Mouse (Mus musculus) neural tube, embryonic 15.5 days (tissue): ENCODE results near the gene Pkm. TPM values are rescaled to one million over a fixed set of nuclear protein-coding genes. Genes with fewer than 3 reads are reported as not detected.

Experiments used
- ATAC-seq: fragments of 200-750 bp; cut with Nextera tagmentation; 2 replicates; pipeline ENCODE4 v1.8.0; 2017; ENCODE audit warnings: mild to moderate bottlenecking, moderate TSS enrichment, moderate library complexity; ENCODE audit not compliant: low FRiP score
- H3K27ac ChIP-seq: fragments of 300-500 bp; sonication (generic); replicated peaks from 2 replicates; pipeline ENCODE4 v1.5.1; 2015; ENCODE audit warnings: mild to moderate bottlenecking, inconsistent platforms
- H3K27me3 ChIP-seq: fragments of 300-500 bp; sonication (generic); replicated peaks from 2 replicates; pipeline ENCODE4 v1.6.1; 2015; ENCODE audit warnings: inconsistent platforms
- H3K36me3 ChIP-seq: fragments of 300-500 bp; sonication (generic); 2 replicates; pipeline ENCODE4 v1.6.1; 2015; ENCODE audit warnings: inconsistent platforms
- H3K4me1 ChIP-seq: fragments of 300-500 bp; sonication (generic); 2 replicates; pipeline ENCODE4 v1.6.1; 2015; ENCODE audit warnings: inconsistent platforms
- H3K4me2 ChIP-seq: fragments of 300-500 bp; sonication (generic); 2 replicates; pipeline ENCODE4 v1.6.1; 2015; ENCODE audit warnings: inconsistent platforms, mild to moderate bottlenecking, moderate library complexity
- H3K4me3 ChIP-seq: fragments of 300-500 bp; sonication (generic); replicated peaks from 2 replicates; pipeline ENCODE4 v1.5.1; 2015; ENCODE audit warnings: mild to moderate bottlenecking, inconsistent platforms
- H3K9ac ChIP-seq: fragments of 300-500 bp; sonication (generic); replicated peaks from 2 replicates; pipeline ENCODE4 v1.6.1; 2015; ENCODE audit warnings: mild to moderate bottlenecking, inconsistent platforms
- H3K9me3 ChIP-seq: fragments of 300-500 bp; sonication (generic); replicated peaks from 2 replicates; pipeline ENCODE4 v1.6.1; 2016; ENCODE audit warnings: inconsistent platforms
- WGBS: fragments of 180-500 bp; shearing (Covaris S2); methylation state at CpG from one replicate; pipeline ENCODE4 v1.1.7; 2015; ENCODE audit warnings: mixed read lengths; 5-methylcytosine and 5-hydroxymethylcytosine counted together
- polyA plus RNA-seq: library from polyadenylated mRNA; unstranded; fragments of >200 nt; fragmentation: Nextera tagmentation; extraction: Ambion mirVana; gene quantifications from 2 replicates; pipeline ENCODE4 v1.2.1, GENCODE M21; 2015

The Pkm gene
- polyA plus RNA-seq, 1 experiment from 2014 or later: 997 TPM

- no peaks in the 10 kb centered on the region for H3K36me3 ChIP-seq
- H3K4me3 ChIP-seq: no peak overlapping the region
- no peak overlapping the region for H3K27ac ChIP-seq
- 45% methylated on average over 6 of the region's 6 CpGs for WGBS
- no peak overlapping the region for H3K4me2 ChIP-seq
- no peak for ATAC-seq
- no peak overlapping the region for H3K9ac ChIP-seq
- H3K4me1 ChIP-seq: peaks cover 10% of the 10 kb centered on the region
- no peaks in the 10 kb centered on the region for H3K27me3 ChIP-seq
- H3K9me3 ChIP-seq: no peaks in the 10 kb centered on the region
These were observed 31.4 kb downstream of the Pkm start for GRCm38 (mm10) chr9:59687416-59688046.

GRCm38 (mm10) chr9:59691635-59692094 is 35.5 kb downstream of the Pkm start:
- Histone ChIP-seq H3K9ac (0 out of 2 replicates have a peak overlapping the region, but pooled peaks have one; percentile 8), H3K4me3 (peak overlapping the region; percentile 31), H3K4me1 (peaks cover 10% of the 10 kb centered on the region), H3K27ac (peak overlapping the region; percentile 54), H3K27me3 (no peaks in the 10 kb centered on the region), H3K36me3 (no peaks in the 10 kb centered on the region), H3K4me2 (peak overlapping the region; percentile 65), H3K9me3 (no peaks in the 10 kb centered on the region)
- ATAC-seq: peak; percentile 85
- WGBS: 2% methylated on average over 23 of the region's 23 CpGs

- 0 out of 2 replicates have a peak overlapping the region, but pooled peaks have one; percentile 8 for H3K9ac ChIP-seq
- peak overlapping the region; percentile 54 for H3K27ac ChIP-seq
- no peaks in the 10 kb centered on the region for H3K9me3 ChIP-seq
- ATAC-seq: peak; percentile 72
- no peaks in the 10 kb centered on the region for H3K36me3 ChIP-seq
- peaks cover 10% of the 10 kb centered on the region for H3K4me1 ChIP-seq
- WGBS: 36% methylated on average over 9 of the region's 9 CpGs
- peak overlapping the region; percentile 31 for H3K4me3 ChIP-seq
- peak overlapping the region; percentile 65 for H3K4me2 ChIP-seq
- no peaks in the 10 kb centered on the region for H3K27me3 ChIP-seq
These were observed 36.0 kb downstream of the Pkm start for GRCm38 (mm10) chr9:59692145-59692544.

- Histone ChIP-seq H3K9ac (no peak overlapping the region), H3K4me2 (no peak overlapping the region), H3K27me3 (no peaks in the 10 kb centered on the region), H3K4me1 (peaks cover 10% of the 10 kb centered on the region), H3K4me3 (no peak overlapping the region), H3K27ac (no peak overlapping the region), H3K9me3 (no peaks in the 10 kb centered on the region), H3K36me3 (no peaks in the 10 kb centered on the region)
- WGBS: 60% methylated on average over 16 of the region's 16 CpGs
- ATAC-seq: no peak
These were observed 38.6 kb downstream of the Pkm start for GRCm38 (mm10) chr9:59694571-59695450.

- Histone ChIP-seq H3K27ac (no peak overlapping the region), H3K4me3 (no peak overlapping the region), H3K4me2 (no peak overlapping the region), H3K9me3 (no peaks in the 10 kb centered on the region), H3K9ac (no peak overlapping the region), H3K36me3 (no peaks in the 10 kb centered on the region), H3K27me3 (no peaks in the 10 kb centered on the region), H3K4me1 (peaks cover 10% of the 10 kb centered on the region)
- no peak for ATAC-seq
- WGBS: 50% methylated on average over 3 of the region's 3 CpGs
These were observed 39.3 kb downstream of the Pkm start for GRCm38 (mm10) chr9:59695451-59695813.

- ATAC-seq: no peak
- H3K9ac ChIP-seq: no peak overlapping the region
- no peak overlapping the region for H3K4me3 ChIP-seq
- WGBS: 89% methylated on average over 3 of the region's 3 CpGs
- no peaks in the 10 kb centered on the region for H3K27me3 ChIP-seq
- no peak overlapping the region for H3K4me2 ChIP-seq
- H3K36me3 ChIP-seq: no peaks in the 10 kb centered on the region
- H3K27ac ChIP-seq: no peak overlapping the region
- H3K9me3 ChIP-seq: no peaks in the 10 kb centered on the region
- H3K4me1 ChIP-seq: peaks cover 10% of the 10 kb centered on the region
These were observed 40.2 kb downstream of the Pkm start for GRCm38 (mm10) chr9:59696381-59696780.

- H3K27me3 ChIP-seq: no peaks in the 10 kb centered on the region
- ATAC-seq: no peak
- H3K9me3 ChIP-seq: no peaks in the 10 kb centered on the region
- H3K9ac ChIP-seq: no peak overlapping the region
- no peaks in the 10 kb centered on the region for H3K36me3 ChIP-seq
- no peak overlapping the region for H3K4me2 ChIP-seq
- H3K27ac ChIP-seq: no peak overlapping the region
- 72% methylated on average over 7 of the region's 7 CpGs for WGBS
- no peak overlapping the region for H3K4me3 ChIP-seq
- H3K4me1 ChIP-seq: no peaks in the 10 kb centered on the region
These were observed 44.9 kb downstream of the Pkm start for GRCm38 (mm10) chr9:59701094-59701493.

- Histone ChIP-seq H3K9ac (no peak overlapping the region), H3K4me1 (no peaks in the 10 kb centered on the region), H3K9me3 (no peaks in the 10 kb centered on the region), H3K4me3 (no peak overlapping the region), H3K27ac (no peak overlapping the region), H3K4me2 (no peak overlapping the region), H3K36me3 (no peaks in the 10 kb centered on the region), H3K27me3 (no peaks in the 10 kb centered on the region)
- WGBS: 77% methylated on average over 6 of the region's 6 CpGs
- no peak for ATAC-seq
These were observed 46.9 kb downstream of the Pkm start for GRCm38 (mm10) chr9:59703099-59703498.

- Histone ChIP-seq H3K4me3 (no peak overlapping the region), H3K9me3 (no peaks in the 10 kb centered on the region), H3K27me3 (no peaks in the 10 kb centered on the region), H3K4me1 (no peaks in the 10 kb centered on the region), H3K4me2 (no peak overlapping the region), H3K9ac (no peak overlapping the region), H3K36me3 (no peaks in the 10 kb centered on the region), H3K27ac (no peak overlapping the region)
- 74% methylated on average over 10 of the region's 10 CpGs for whole genome bisulfite sequencing
- ATAC-seq: no peak
These were observed 51.0 kb downstream of the Pkm start for GRCm38 (mm10) chr9:59706850-59707825.

- Histone ChIP-seq H3K36me3 (no peaks in the 10 kb centered on the region), H3K9ac (no peak overlapping the region), H3K9me3 (no peaks in the 10 kb centered on the region), H3K27me3 (no peaks in the 10 kb centered on the region), H3K27ac (no peak overlapping the region), H3K4me3 (no peak overlapping the region), H3K4me1 (no peaks in the 10 kb centered on the region), H3K4me2 (no peak overlapping the region)
- WGBS: 80% methylated on average over 3 of the region's 3 CpGs
- ATAC-seq: no peak
These were observed 53.1 kb downstream of the Pkm start for GRCm38 (mm10) chr9:59709225-59709624.

- H3K9me3 ChIP-seq: no peaks in the 10 kb centered on the region
- H3K36me3 ChIP-seq: no peaks in the 10 kb centered on the region
- ATAC-seq: no peak
- H3K4me3 ChIP-seq: no peak overlapping the region
- no peaks in the 10 kb centered on the region for H3K4me1 ChIP-seq
- WGBS: 80% methylated on average over 7 of the region's 7 CpGs
- no peaks in the 10 kb centered on the region for H3K27me3 ChIP-seq
- no peak overlapping the region for H3K27ac ChIP-seq
- H3K9ac ChIP-seq: no peak overlapping the region
- H3K4me2 ChIP-seq: no peak overlapping the region
These were observed 60.2 kb downstream of the Pkm start for GRCm38 (mm10) chr9:59716275-59716898.
